ENCODE assay signal across 9 mouse cellular contexts in genomic region chr7:127121061-127121910, GRCm38 (mm10). TPM values are rescaled to one million over a fixed set of nuclear protein-coding genes. Genes with fewer than 3 reads are reported as not detected.
A peak's percentile ranks its signal among the peaks of the same experiment; 100 is the strongest.
DNase-seq lines count a peak whose midpoint lies in the region; ATAC-seq and TF ChIP-seq lines count a peak whose summit lies in the region.
"Had no signal": no experiment of that assay in that cellular context is flagged by ENCODE, and none has a peak within 500 bp of the region (broad histone marks: within the 10 kb centered on the region; RNA-seq: fewer than 3 reads in every experiment).

No protein-coding gene starts in this region.

- 0 out of 2 replicates have a peak, but pooled peaks cover 8% of the 10 kb centered on the region for H3K4me1 ChIP-seq in heart, embryonic 16.5 days (ENCODE audit: control insufficient read depth, insufficient read depth, low read length)
- peaks cover 2% of the 10 kb centered on the region; the same call in 1 of the 2 replicates for H3K4me1 ChIP-seq in embryonic facial prominence, embryonic 11.5 days (ENCODE audit: control insufficient read depth, insufficient read depth, low read length)
- H3K4me1 ChIP-seq in kidney, postnatal 0 days (replicated peaks; ENCODE audit: insufficient read depth, low read length): peaks cover 19% of the 10 kb centered on the region
- 0 out of 2 replicates have a peak, but pooled peaks cover 3% of the 10 kb centered on the region for H3K4me1 ChIP-seq in midbrain, embryonic 14.5 days (ENCODE audit: control insufficient read depth, insufficient read depth, low read length)

- ATAC-seq in heart, embryonic 16.5 days (replicated peaks; ENCODE audit: extremely low read depth, insufficient read depth, low FRiP score): no peak
- ATAC-seq in embryonic facial prominence, embryonic 11.5 days (replicated peaks; ENCODE audit: insufficient number of reproducible peaks, low FRiP score, low TSS enrichment, low read depth): 0 out of 2 replicates have a peak, but pooled peaks have one; percentile 37
- ATAC-seq in kidney, postnatal 0 days (replicated peaks; ENCODE audit: low FRiP score, low read depth): peak; percentile 80
- ATAC-seq in midbrain, embryonic 14.5 days (ENCODE audit: low FRiP score, low TSS enrichment): no peak

- no peaks in the 10 kb centered on the region for H3K36me3 ChIP-seq in heart, embryonic 16.5 days (ENCODE audit: control insufficient read depth, insufficient read depth)
- H3K36me3 ChIP-seq in embryonic facial prominence, embryonic 11.5 days (replicated peaks; ENCODE audit: control insufficient read depth, insufficient read depth, low read depth, low read length): no peaks in the 10 kb centered on the region
- H3K36me3 ChIP-seq in kidney, postnatal 0 days (ENCODE audit: insufficient read depth, low read length): no peaks in the 10 kb centered on the region
- H3K36me3 ChIP-seq in midbrain, embryonic 14.5 days (ENCODE audit: control insufficient read depth, insufficient read depth, low read length): no peaks in the 10 kb centered on the region

- TF ChIP-seq CTCF in kidney, postnatal 0 days (IDR thresholded peaks at IDR 0.05; ENCODE audit: low read depth): no peak

- 20% methylated on average over 21 of the region's 21 CpGs for WGBS in heart, embryonic 16.5 days
- 9% methylated on average over 21 of the region's 21 CpGs for WGBS in embryonic facial prominence, embryonic 11.5 days
- 18% methylated on average over 21 of the region's 21 CpGs for WGBS in kidney, postnatal 0 days
- WGBS in midbrain, embryonic 14.5 days: 7% methylated on average over 21 of the region's 21 CpGs

- H3K4me3 ChIP-seq in heart, embryonic 16.5 days (ENCODE audit: low read length): no peak overlapping the region; the same call in 1 of the 2 replicates
- H3K4me3 ChIP-seq in embryonic facial prominence, embryonic 11.5 days (ENCODE audit: low read depth, low read length): peak overlapping the region; percentile 9; the same call in 1 of the 2 replicates
- 0 out of 2 replicates have a peak overlapping the region, but pooled peaks have one; percentile 16 for H3K4me3 ChIP-seq in kidney, postnatal 0 days (replicated peaks; ENCODE audit: low read depth, low read length)
- H3K4me3 ChIP-seq in midbrain, embryonic 14.5 days (replicated peaks; ENCODE audit: low read depth, low read length): no peak overlapping the region

- peaks cover 4% of the 10 kb centered on the region; the same call in 1 of the 2 replicates for H3K27me3 ChIP-seq in heart, embryonic 16.5 days (ENCODE audit: control insufficient read depth, insufficient read depth, low read length)
- peaks cover 8% of the 10 kb centered on the region; the same call in 1 of the 2 replicates for H3K27me3 ChIP-seq in embryonic facial prominence, embryonic 11.5 days (ENCODE audit: control insufficient read depth, insufficient read depth, low read length)
- no peaks in the 10 kb centered on the region for H3K27me3 ChIP-seq in kidney, postnatal 0 days (ENCODE audit: insufficient read depth, low read length)
- H3K27me3 ChIP-seq in midbrain, embryonic 14.5 days (ENCODE audit: control insufficient read depth, insufficient read depth, low read length): peaks cover 8% of the 10 kb centered on the region

- peak overlapping the region; percentile 19; the same call in 1 of the 2 replicates for H3K9ac ChIP-seq in heart, embryonic 16.5 days (ENCODE audit: low read length)
- 0 out of 2 replicates have a peak overlapping the region, but pooled peaks have one; percentile 14 for H3K9ac ChIP-seq in embryonic facial prominence, embryonic 11.5 days (replicated peaks; ENCODE audit: low read length)
- peak overlapping the region; percentile 42; the same call in 1 of the 2 replicates for H3K9ac ChIP-seq in kidney, postnatal 0 days (ENCODE audit: low read depth, low read length)
- H3K9ac ChIP-seq in midbrain, embryonic 14.5 days (replicated peaks; ENCODE audit: low read length): no peak overlapping the region; the same call in 1 of the 2 replicates

- no peak for DNase-seq in heart, adult 9 months (ENCODE audit: low spot score in 2 of 2)
- DNase-seq in embryonic facial prominence, embryonic 11.5 days (ENCODE audit: low spot score): peak; percentile 41
- DNase-seq in kidney, postnatal 0 days (ENCODE audit: low spot score): peak; percentile 23
- DNase-seq in midbrain, embryonic 14.5 days: no peak
- DNase-seq in adrenal gland, adult 18-20 months (ENCODE audit: low spot score in 2 of 2): no peak
- DNase-seq in adipocyte (ENCODE audit: low spot score): no peak
- DNase-seq in adrenal gland, adult (ENCODE audit: inconsistent age in 2 of 2, low spot score in 1 of 2): no peak
- DNase-seq: cerebellum, adult 11 months had no signal

- H3K4me2 ChIP-seq in heart, embryonic 16.5 days (ENCODE audit: low read depth, low read length): peak overlapping the region; percentile 38; the same call in 1 of the 2 replicates
- peak overlapping the region; percentile 13 for H3K4me2 ChIP-seq in embryonic facial prominence, embryonic 11.5 days (ENCODE audit: low read depth, low read length)
- peak overlapping the region; percentile 42 for H3K4me2 ChIP-seq in kidney, postnatal 0 days (ENCODE audit: low read length)
- peak overlapping the region; percentile 12; the same call in 1 of the 2 replicates for H3K4me2 ChIP-seq in midbrain, embryonic 14.5 days (ENCODE audit: low read length)

- H3K27ac ChIP-seq in heart, embryonic 16.5 days (ENCODE audit: low read length): no peak overlapping the region
- no peak overlapping the region for H3K27ac ChIP-seq in embryonic facial prominence, embryonic 11.5 days (replicated peaks; ENCODE audit: low read depth, low read length)
- H3K27ac ChIP-seq in kidney, postnatal 0 days: peak overlapping the region; percentile 78
- no peak overlapping the region for H3K27ac ChIP-seq in midbrain, embryonic 14.5 days (replicated peaks; ENCODE audit: low read depth, low read length)

- peaks cover 8% of the 10 kb centered on the region for H3K9me3 ChIP-seq in heart, embryonic 16.5 days (replicated peaks; ENCODE audit: control insufficient read depth, low read length)
- no peaks in the 10 kb centered on the region for H3K9me3 ChIP-seq in embryonic facial prominence, embryonic 11.5 days (replicated peaks; ENCODE audit: control insufficient read depth, low read length)
- H3K9me3 ChIP-seq in kidney, postnatal 0 days (replicated peaks; ENCODE audit: low read length): no peaks in the 10 kb centered on the region
- no peaks in the 10 kb centered on the region for H3K9me3 ChIP-seq in midbrain, embryonic 14.5 days (ENCODE audit: control insufficient read depth, low read length)

RNA-seq across cellular contexts. Expression of gene Qprt, which starts 0.7 kb away (rescaled TPM):
- 2.1 and 2.6 TPM in 2 replicates for polyA plus RNA-seq in heart, embryonic 16.5 days (2015; fragmentation: Nextera tagmentation; extraction: Ambion mirVana)
- 2.5 and 3.0 TPM in 2 replicates for polyA plus RNA-seq in embryonic facial prominence, embryonic 11.5 days (2014; fragmentation: Nextera tagmentation; extraction: Ambion mirVana)
- 37.4 and 43.7 TPM in 2 replicates for polyA plus RNA-seq in kidney, postnatal 0 days (2015; fragmentation: Nextera tagmentation; extraction: Ambion mirVana)
- 0.11 and 0.67 TPM in 2 replicates for polyA plus RNA-seq in midbrain, embryonic 14.5 days (2014; fragmentation: Nextera tagmentation; extraction: Ambion mirVana)
- under 1 TPM; 0.30 to 0.51 TPM for total RNA-seq in adrenal gland, adult 18-20 months (2021)

RNA-seq across cellular contexts. Expression of gene Spn, which starts 16.3 kb away (rescaled TPM):
- 1.2 and 2.6 TPM in 2 replicates for polyA plus RNA-seq in heart, embryonic 16.5 days (2015; fragmentation: Nextera tagmentation; extraction: Ambion mirVana)
- not detected in 2 replicates for polyA plus RNA-seq in embryonic facial prominence, embryonic 11.5 days (2014; fragmentation: Nextera tagmentation; extraction: Ambion mirVana)
- 0.28 and 0.33 TPM in 2 replicates for polyA plus RNA-seq in kidney, postnatal 0 days (2015; fragmentation: Nextera tagmentation; extraction: Ambion mirVana)
- polyA plus RNA-seq in midbrain, embryonic 14.5 days (2014; fragmentation: Nextera tagmentation; extraction: Ambion mirVana): not detected in 2 replicates
- 1 to 10 TPM in 1 of 2 experiments, under 1 TPM in 1; 0.89 to 1.3 TPM for total RNA-seq in adrenal gland, adult 18-20 months (2021)

RNA-seq across cellular contexts. Expression of gene AI467606, which starts 30.1 kb away (rescaled TPM):
- polyA plus RNA-seq in heart, embryonic 16.5 days (2015; fragmentation: Nextera tagmentation; extraction: Ambion mirVana): 4.9 and 8.4 TPM in 2 replicates
- 1.0 and 1.1 TPM in 2 replicates for polyA plus RNA-seq in embryonic facial prominence, embryonic 11.5 days (2014; fragmentation: Nextera tagmentation; extraction: Ambion mirVana)
- 4.0 and 4.3 TPM in 2 replicates for polyA plus RNA-seq in kidney, postnatal 0 days (2015; fragmentation: Nextera tagmentation; extraction: Ambion mirVana)
- polyA plus RNA-seq in midbrain, embryonic 14.5 days (2014; fragmentation: Nextera tagmentation; extraction: Ambion mirVana): 0.84 and 2.2 TPM in 2 replicates
- total RNA-seq in adrenal gland, adult 18-20 months (2021): 1 to 10 TPM in 1 of 2 experiments, under 1 TPM in 1; 0.96 to 1.6 TPM

RNA-seq across cellular contexts. Expression of gene Zg16, which starts 34.2 kb away (rescaled TPM):
- 18.3 TPM in 1 of 2 replicates, not detected in the other for polyA plus RNA-seq in heart, embryonic 16.5 days (2015; fragmentation: Nextera tagmentation; extraction: Ambion mirVana)
- polyA plus RNA-seq in embryonic facial prominence, embryonic 11.5 days (2014; fragmentation: Nextera tagmentation; extraction: Ambion mirVana): not detected in 2 replicates
- polyA plus RNA-seq in kidney, postnatal 0 days (2015; fragmentation: Nextera tagmentation; extraction: Ambion mirVana): not detected in 2 replicates
- polyA plus RNA-seq in midbrain, embryonic 14.5 days (2014; fragmentation: Nextera tagmentation; extraction: Ambion mirVana): not detected in 2 replicates
- not detected for total RNA-seq in adrenal gland, adult 18-20 months (2021)

Comparison
In these comparisons a context has a peak if more than half of its experiments do, and no peak if none do; other contexts are left out.
1. ATAC-seq: peak in embryonic facial prominence, embryonic 11.5 days (single experiment) and kidney, postnatal 0 days (single experiment); none in heart, embryonic 16.5 days (single experiment) and midbrain, embryonic 14.5 days (single experiment).
2. H3K4me3 ChIP-seq: peak in embryonic facial prominence, embryonic 11.5 days (single experiment) and kidney, postnatal 0 days (single experiment); none in heart, embryonic 16.5 days (single experiment) and midbrain, embryonic 14.5 days (single experiment).
3. DNase-seq: peak in embryonic facial prominence, embryonic 11.5 days (single experiment) and kidney, postnatal 0 days (single experiment); none in heart, adult 9 months (0 of 2), midbrain, embryonic 14.5 days (single experiment), adrenal gland, adult 18-20 months (0 of 2), adipocyte (single experiment) and adrenal gland, adult (0 of 2).
4. Peak in every context shown above with its lines, with median percentiles within 50 percentile points of each other: H3K4me2 ChIP-seq.